Mouse (Mus musculus) embryonic facial prominence, embryonic 12.5 days (tissue): ENCODE results near the gene F12. TPM values are rescaled to one million over a fixed set of nuclear protein-coding genes. Genes with fewer than 3 reads are reported as not detected.

Experiments used
- ATAC-seq: fragments of 200-750 bp; cut with Nextera tagmentation; 2 replicates; pipeline ENCODE4 v1.8.0; 2017; ENCODE audit not compliant: insufficient number of reproducible peaks, insufficient read depth, low FRiP score, low TSS enrichment
- H3K27ac ChIP-seq: fragments of 300-500 bp; sonication (generic); 2 replicates; pipeline ENCODE4 v1.5.1; 2016; ENCODE audit warnings: mild to moderate bottlenecking
- H3K27me3 ChIP-seq: fragments of 300-500 bp; sonication (generic); 2 replicates; pipeline ENCODE4 v1.6.1; 2016; ENCODE audit warnings: mild to moderate bottlenecking, moderate library complexity
- H3K36me3 ChIP-seq: fragments of 300-500 bp; sonication (generic); 2 replicates; pipeline ENCODE4 v1.6.1; 2016; ENCODE audit warnings: mild to moderate bottlenecking
- H3K4me1 ChIP-seq: fragments of 300-500 bp; sonication (generic); 2 replicates; pipeline ENCODE4 v1.6.1; 2016
- H3K4me2 ChIP-seq: fragments of 300-500 bp; sonication (generic); replicated peaks from 2 replicates; pipeline ENCODE4 v1.6.1; 2016; ENCODE audit warnings: mild to moderate bottlenecking, moderate library complexity
- H3K4me3 ChIP-seq: fragments of 300-500 bp; sonication (generic); 2 replicates; pipeline ENCODE4 v1.5.1; 2016; ENCODE audit warnings: mild to moderate bottlenecking
- H3K9ac ChIP-seq: fragments of 300-500 bp; sonication (generic); 2 replicates; pipeline ENCODE4 v1.6.1; 2016; ENCODE audit warnings: mild to moderate bottlenecking, moderate library complexity
- H3K9me3 ChIP-seq: fragments of 300-500 bp; sonication (generic); 2 replicates; pipeline ENCODE4 v1.6.1; 2016; ENCODE audit warnings: mild to moderate bottlenecking, moderate library complexity
- WGBS: fragments of 180-500 bp; shearing (Covaris S2); methylation state at CpG from one replicate; pipeline ENCODE4 v1.1.7; 2016; 5-methylcytosine and 5-hydroxymethylcytosine counted together
- polyA plus RNA-seq: library from polyadenylated mRNA; unstranded; fragments of >200 nt; fragmentation: Nextera tagmentation; extraction: Ambion mirVana; gene quantifications from 2 replicates; pipeline ENCODE4 v1.2.1, GENCODE M21; 2016

The F12 gene
- polyA plus RNA-seq, 1 experiment from 2014 or later: 0.08 TPM

DNA sequence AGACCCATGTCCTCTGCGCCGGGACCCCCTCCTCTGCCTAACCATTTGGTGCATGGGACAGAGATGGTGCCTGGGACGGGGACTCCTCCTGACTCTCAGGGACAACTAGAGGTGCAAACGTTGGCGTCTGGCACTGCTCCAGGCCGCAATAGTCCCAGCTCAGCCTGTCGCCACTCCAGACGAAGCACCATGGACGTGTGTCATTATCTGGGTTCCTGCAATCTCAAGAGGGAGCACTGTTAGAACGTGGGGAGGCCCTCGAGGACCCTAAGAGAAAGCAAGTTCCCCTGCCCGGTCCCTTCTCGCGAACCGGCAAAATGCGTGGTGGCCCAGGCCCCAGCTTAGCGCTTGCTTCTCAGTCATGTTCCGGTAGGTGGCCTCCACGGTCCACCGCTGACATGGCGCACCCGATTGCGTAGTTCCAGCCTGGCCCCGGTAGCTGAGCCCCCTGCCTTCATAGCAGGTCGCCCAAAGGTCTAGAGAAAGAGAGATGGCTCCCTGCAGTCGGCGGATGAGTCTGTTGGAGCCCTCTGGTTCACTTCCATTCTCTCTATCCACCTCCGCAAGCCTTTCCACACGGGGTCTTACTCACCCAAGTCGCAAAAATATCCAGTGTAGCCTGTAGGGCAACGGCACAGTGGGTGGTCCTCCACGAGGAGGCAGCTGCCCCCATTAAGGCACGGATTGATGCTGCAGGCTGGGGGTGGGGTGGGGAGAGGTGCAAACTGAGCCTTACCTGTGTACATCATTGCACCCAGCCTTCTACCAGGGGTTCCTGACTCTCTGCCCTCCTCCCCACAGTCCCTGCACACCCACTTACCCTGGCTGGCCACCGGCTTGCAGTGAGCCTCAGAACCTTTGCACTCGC, 5.4 kb downstream of the F12 start:
- H3K4me3 ChIP-seq: peak overlapping the region; percentile 5
- ATAC-seq: no peak
- no peaks in the 10 kb centered on the region for H3K9me3 ChIP-seq
- H3K9ac ChIP-seq: peak overlapping the region; percentile 15; the same call in 1 of the 2 replicates
- H3K4me1 ChIP-seq: peaks cover 19% of the 10 kb centered on the region; the same call in 1 of the 2 replicates
- H3K4me2 ChIP-seq: peak overlapping the region; percentile 40
- peaks cover 50% of the 10 kb centered on the region for H3K27me3 ChIP-seq
- H3K27ac ChIP-seq: no peak overlapping the region
- 11% methylated on average over 35 of the region's 35 CpGs for WGBS
- no peaks in the 10 kb centered on the region for H3K36me3 ChIP-seq

DNA sequence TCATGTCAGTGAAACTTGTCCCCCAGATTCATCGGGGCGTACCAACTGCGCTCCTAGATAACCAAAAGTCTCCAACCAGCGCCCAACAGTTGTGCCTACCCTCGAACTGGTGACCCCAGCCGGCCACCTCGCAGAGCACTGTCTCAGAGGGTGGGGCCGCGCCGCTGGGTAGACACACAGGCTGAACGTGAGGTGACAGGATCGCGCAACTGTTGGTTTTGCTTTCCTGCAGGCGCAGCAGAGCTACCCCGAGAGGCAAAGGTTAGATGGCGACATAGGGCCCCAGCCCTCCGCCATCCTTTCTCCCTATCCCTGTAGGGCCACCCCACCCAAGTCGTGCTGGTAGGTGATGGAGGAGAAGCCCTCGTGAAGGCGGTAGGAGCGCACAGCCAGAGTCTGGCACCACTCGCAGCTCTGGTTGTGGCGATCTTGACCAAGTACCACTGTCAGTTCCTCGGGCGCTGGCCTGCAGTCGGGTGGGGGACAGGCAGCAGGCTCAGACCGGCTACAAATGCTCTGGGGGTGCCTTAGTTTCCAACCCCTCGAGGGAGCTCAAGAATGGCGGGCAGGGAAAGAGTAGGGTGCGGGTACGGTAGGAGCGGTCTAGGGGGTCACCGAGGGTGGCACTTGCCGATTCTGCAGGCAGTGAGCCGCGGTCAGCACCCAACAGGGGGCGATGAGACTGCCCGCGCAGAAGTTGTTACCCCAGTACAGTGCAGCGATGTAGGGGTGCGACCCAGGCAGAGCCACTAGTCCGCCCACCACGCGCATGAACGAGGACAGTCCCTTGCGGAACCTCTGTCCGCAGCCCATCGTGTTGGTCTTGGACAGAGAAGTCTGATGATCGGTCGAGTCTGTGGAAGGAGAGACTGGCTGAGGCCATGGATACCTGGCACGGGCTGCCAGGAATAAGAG, 6.3 kb downstream of the F12 start:
- Histone ChIP-seq H3K4me1 (peaks cover 19% of the 10 kb centered on the region; the same call in 1 of the 2 replicates), H3K36me3 (no peaks in the 10 kb centered on the region), H3K4me3 (peak overlapping the region; percentile 5; the same call in 1 of the 2 replicates), H3K27ac (no peak overlapping the region), H3K27me3 (peaks cover 50% of the 10 kb centered on the region), H3K9me3 (no peaks in the 10 kb centered on the region), H3K4me2 (peak overlapping the region; percentile 40), H3K9ac (no peak overlapping the region)
- ATAC-seq: no peak
- 29% methylated on average over 51 of the region's 51 CpGs for WGBS

DNA sequence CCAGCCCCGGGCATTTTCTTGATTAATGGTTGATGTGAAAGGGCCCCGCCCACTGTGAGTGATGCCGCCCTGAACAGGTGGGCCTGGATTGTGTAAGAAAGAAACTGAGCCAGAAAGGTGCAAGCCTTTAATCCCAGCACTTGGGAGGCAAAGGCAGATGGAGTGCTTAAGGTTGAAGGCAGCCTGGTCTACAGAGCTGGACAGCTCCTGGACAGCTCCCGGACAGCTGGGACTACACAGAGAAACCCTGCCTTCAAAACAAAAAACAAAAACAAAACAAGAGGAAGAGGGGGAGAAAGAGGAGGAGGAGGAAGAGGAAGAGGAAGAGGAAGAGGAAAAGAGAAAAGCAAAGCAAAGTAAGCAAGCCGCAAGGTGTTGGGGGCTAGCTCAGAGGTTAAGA, 7.5 kb downstream of the F12 start:
- Histone ChIP-seq H3K4me1 (peaks cover 21% of the 10 kb centered on the region), H3K9ac (no peak overlapping the region), H3K4me3 (no peak overlapping the region), H3K27me3 (peaks cover 60% of the 10 kb centered on the region), H3K36me3 (no peaks in the 10 kb centered on the region), H3K27ac (no peak overlapping the region), H3K4me2 (no peak overlapping the region), H3K9me3 (no peaks in the 10 kb centered on the region)
- WGBS: 74% methylated on average over 5 of the region's 5 CpGs
- no peak for ATAC-seq

DNA sequence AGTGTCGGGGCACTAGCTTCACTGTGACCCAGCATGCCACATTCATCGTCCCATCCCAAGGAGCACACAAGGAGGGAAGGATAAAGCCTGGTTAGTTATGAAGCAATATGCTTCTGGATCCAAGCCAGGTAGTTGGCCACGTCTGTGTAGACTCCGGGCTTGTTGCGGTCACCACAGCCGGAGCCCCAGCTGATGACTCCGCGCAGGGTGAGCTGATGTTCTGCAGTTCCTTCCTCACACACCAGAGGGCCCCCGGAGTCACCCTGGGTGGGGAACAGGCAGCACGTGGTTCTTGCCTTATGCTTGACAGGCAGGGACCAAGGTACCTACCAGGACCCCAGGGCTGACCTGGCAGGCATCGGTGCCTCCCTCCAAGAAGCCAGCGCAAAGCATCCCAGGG, 8.6 kb downstream of the F12 start:
- H3K27ac ChIP-seq: no peak overlapping the region
- no peak overlapping the region for H3K4me3 ChIP-seq
- WGBS: 12% methylated on average over 12 of the region's 12 CpGs
- H3K9ac ChIP-seq: no peak overlapping the region
- H3K4me1 ChIP-seq: peaks cover 21% of the 10 kb centered on the region
- H3K27me3 ChIP-seq: peaks cover 71% of the 10 kb centered on the region
- no peaks in the 10 kb centered on the region for H3K9me3 ChIP-seq
- ATAC-seq: no peak
- H3K36me3 ChIP-seq: no peaks in the 10 kb centered on the region
- H3K4me2 ChIP-seq: peak overlapping the region; percentile 10; the same call in 1 of the 2 replicates

DNA sequence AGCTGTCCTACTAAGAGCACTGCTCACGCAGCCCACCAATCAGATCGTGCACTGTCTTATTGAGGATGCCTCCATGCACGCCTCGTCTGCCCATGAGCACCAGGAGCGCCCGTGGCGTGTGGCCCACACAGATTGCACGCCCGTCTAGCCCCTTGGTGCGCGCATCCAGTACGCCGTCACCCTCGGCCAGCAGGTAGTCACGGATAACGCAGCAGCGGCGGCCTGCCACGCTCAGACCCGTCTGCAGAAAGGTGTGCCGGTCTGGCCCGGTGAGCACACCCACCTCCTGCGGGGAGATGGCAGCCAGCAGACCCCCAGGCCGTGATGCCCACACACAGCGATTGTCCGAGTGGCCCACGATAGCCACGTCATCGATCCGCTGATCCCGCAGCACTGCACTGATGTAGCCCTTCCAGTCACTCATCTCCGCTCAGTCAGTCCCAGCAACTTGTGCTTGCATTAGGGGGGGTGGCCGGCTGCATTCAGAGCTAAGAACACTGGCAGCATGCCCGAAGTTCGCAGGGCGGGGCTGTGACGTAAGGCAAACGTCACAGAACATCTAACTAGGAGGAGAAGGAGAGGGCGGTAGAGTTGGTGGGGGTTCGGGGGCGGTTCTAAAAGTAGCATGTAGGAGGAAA, 11.7 kb downstream of the F12 start, which contains the start of gene Pfn3:
TSS of gene Pfn3 (minus strand) at position 490 of the 638 bp plus-strand sequence.
- H3K4me2 ChIP-seq: peak within 1 kb of the TSS; percentile 75
- peaks cover 50% of the 10 kb centered on the region for H3K27me3 ChIP-seq
- H3K27ac ChIP-seq: 0 out of 2 replicates have a peak within 1 kb of the TSS, but pooled peaks have one; percentile 19
- ATAC-seq: peak; percentile 62; the same call in 1 of the 2 replicates
- H3K9me3 ChIP-seq: no peaks in the 10 kb centered on the region
- H3K36me3 ChIP-seq: no peaks in the 10 kb centered on the region
- H3K9ac ChIP-seq: peak within 1 kb of the TSS; percentile 59
- WGBS: 8% methylated on average over 41 of the region's 41 CpGs
- H3K4me1 ChIP-seq: peaks cover 6% of the 10 kb centered on the region; the same call in 1 of the 2 replicates
- peak within 1 kb of the TSS; percentile 41 for H3K4me3 ChIP-seq

DNA sequence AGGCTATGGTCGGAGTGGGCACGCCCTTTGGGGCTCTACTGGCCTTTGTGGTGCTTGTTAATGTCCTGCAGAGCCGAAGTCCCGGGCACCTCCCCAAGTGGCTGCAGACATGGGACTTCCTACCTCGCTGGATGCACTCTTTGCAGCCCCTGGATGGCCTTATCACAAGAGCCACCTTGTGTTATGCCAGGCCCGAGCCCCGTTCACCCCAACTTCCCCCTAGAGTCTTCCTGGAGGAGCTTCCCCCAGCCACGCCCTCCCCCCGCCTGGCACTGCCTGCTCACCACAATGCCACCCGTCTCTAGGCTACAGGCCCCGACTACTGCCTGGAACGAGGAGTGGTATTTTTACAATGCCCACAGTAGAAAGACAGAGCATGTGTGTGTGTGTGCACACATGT, 13.3 kb downstream of the F12 start:
- H3K4me1 ChIP-seq: peaks cover 6% of the 10 kb centered on the region; the same call in 1 of the 2 replicates
- H3K27me3 ChIP-seq: peaks cover 36% of the 10 kb centered on the region
- H3K4me3 ChIP-seq: no peak overlapping the region
- ATAC-seq: no peak
- no peak overlapping the region for H3K9ac ChIP-seq
- H3K36me3 ChIP-seq: no peaks in the 10 kb centered on the region
- H3K4me2 ChIP-seq: no peak overlapping the region
- H3K9me3 ChIP-seq: no peaks in the 10 kb centered on the region
- no peak overlapping the region for H3K27ac ChIP-seq
- 76% methylated on average over 12 of the region's 12 CpGs for WGBS

DNA sequence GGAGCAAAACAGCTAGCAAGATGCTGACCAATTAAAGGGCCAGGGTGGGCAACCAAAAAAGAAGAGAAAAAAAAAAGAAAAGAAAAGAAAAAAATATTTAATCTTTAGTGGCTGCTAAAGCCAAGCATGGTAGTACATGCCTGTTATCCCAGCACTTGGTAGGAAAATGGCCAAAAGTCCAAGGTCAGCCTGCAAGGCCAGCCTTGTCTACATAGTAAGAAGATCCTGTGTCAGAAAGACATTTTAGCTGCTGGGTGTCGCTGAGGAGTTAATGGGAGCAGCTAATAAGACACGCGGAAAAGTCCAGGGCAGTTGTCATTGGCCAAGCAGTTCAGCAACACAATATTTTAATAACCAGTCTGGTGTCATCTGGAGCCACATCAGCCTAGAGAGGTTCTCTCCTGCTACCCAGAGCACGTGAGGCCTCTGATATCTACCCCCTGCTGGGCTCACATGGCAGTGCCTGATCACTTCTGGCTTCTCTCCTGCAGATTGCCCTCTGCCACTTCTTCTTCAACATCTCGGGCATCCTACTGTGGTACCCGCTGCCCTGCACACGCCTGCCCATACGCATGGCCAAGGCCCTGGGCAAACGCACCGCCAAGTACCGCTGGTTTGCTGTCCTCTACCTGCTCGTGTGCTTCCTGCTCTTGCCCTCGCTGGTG, 13.8 kb downstream of the F12 start:
- Histone ChIP-seq H3K27ac (no peak overlapping the region), H3K9me3 (no peaks in the 10 kb centered on the region), H3K36me3 (no peaks in the 10 kb centered on the region), H3K9ac (no peak overlapping the region), H3K4me2 (no peak overlapping the region), H3K4me3 (no peak overlapping the region), H3K4me1 (peaks cover 3% of the 10 kb centered on the region; the same call in 1 of the 2 replicates), H3K27me3 (peaks cover 32% of the 10 kb centered on the region)
- ATAC-seq: no peak
- WGBS: 76% methylated on average over 13 of the region's 13 CpGs

DNA sequence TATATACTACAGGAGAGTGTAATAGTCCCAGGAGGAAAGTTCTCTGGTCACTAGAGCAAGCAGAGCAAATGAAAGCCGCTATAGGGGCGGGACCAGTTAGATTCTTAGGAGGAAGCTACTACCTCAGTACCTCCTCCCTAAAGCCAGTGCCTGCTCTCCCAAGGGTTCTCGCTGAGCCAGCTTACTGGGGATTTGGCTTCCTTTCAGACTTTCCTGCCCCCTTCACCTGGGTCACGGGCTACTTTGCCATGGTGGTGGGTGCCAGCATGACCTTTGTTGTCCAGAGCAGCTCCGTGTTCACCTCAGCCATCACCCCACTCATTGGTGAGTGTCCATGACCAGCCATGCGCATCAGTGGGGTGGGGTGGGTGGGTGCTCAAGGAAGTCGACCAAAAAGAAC, 14.8 kb downstream of the F12 start:
- H3K9me3 ChIP-seq: no peaks in the 10 kb centered on the region
- WGBS: 76% methylated on average over 7 of the region's 7 CpGs
- H3K4me1 ChIP-seq: peaks cover 2% of the 10 kb centered on the region; the same call in 1 of the 2 replicates
- peaks cover 28% of the 10 kb centered on the region for H3K27me3 ChIP-seq
- no peak overlapping the region for H3K27ac ChIP-seq
- H3K4me2 ChIP-seq: no peak overlapping the region
- H3K9ac ChIP-seq: no peak overlapping the region
- no peak for ATAC-seq
- no peak overlapping the region for H3K4me3 ChIP-seq
- no peaks in the 10 kb centered on the region for H3K36me3 ChIP-seq

DNA sequence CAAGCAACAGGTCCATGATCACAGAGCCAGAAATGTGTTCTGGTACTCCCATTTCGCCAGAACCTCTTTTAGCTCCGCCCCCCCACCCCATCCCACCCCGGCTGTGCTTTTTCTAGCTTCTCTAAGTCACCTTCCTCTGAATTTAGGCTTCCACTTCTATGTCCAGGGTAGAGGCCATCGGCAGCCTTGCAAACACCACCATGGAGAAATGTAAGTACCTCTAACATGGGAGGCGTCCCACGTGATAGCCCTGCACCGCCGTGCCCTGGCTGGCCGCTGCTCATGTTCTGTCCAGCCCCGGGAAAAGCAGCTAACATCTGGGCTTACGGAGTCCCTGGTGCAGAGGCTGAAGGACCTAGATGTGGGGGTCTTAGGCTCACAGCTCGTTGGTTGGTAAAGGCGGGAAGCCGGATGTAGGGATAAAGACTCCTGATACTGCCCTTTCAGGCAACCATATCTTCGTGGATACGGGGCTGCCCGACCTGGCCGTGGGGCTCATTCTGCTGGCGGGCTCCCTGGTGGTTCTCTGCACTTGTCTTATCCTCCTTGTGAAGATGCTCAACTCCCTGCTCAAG, 18.0 kb downstream of the F12 start:
- no peak overlapping the region for H3K4me2 ChIP-seq
- H3K27ac ChIP-seq: no peak overlapping the region
- WGBS: 86% methylated on average over 19 of the region's 19 CpGs
- no peak overlapping the region for H3K4me3 ChIP-seq
- ATAC-seq: no peak
- H3K9ac ChIP-seq: no peak overlapping the region
- peaks cover 13% of the 10 kb centered on the region for H3K27me3 ChIP-seq
- H3K36me3 ChIP-seq: no peaks in the 10 kb centered on the region
- no peaks in the 10 kb centered on the region for H3K9me3 ChIP-seq
- H3K4me1 ChIP-seq: no peaks in the 10 kb centered on the region

DNA sequence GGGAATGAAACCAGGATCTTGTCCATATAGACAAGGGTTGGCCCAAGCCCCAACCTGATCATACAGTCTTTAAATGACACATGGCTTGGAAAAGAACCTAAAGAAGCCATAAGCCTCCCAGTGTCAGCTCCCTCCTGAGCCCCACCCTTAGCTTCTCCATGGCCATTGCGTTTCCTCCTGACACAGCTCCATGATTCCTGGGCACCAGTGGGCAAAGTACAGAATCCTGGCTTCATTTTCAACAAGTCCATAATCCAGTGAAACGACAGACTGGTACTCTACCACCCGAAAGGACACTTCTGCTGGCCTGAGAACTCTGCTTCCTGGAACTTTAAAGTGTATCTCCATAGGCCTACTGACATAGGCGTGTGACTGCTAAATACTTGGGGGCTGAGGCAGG, 19.3 kb downstream of the F12 start:
- Histone ChIP-seq H3K9me3 (no peaks in the 10 kb centered on the region), H3K4me1 (no peaks in the 10 kb centered on the region), H3K4me3 (no peak overlapping the region), H3K4me2 (no peak overlapping the region), H3K27me3 (0 out of 2 replicates have a peak, but pooled peaks cover 3% of the 10 kb centered on the region), H3K36me3 (no peaks in the 10 kb centered on the region), H3K9ac (no peak overlapping the region), H3K27ac (no peak overlapping the region)
- 87% methylated on average over 4 of the region's 4 CpGs for WGBS
- ATAC-seq: no peak
